Mouse (Mus musculus) spleen, postnatal 4 days (tissue): ENCODE results near the gene Urm1.
"Not testable (repeated sequence)": the region's sequence is repeated elsewhere in the genome, so short reads cannot be mapped to it uniquely, and the experiment has no call there.

Experiments
- DNase-seq, 2 experiments: peaks; one replicate each; pipeline ENCODE4 v3.0.0; 2022; ENCODE audit warnings: low spot score in 2 of 2

The Urm1 gene

GRCm38 (mm10) chr2:29820025-29820817 lies at the start of gene Urm1:
Gene Urm1 (plus strand): TSS chr2:29820075.
- peak; percentile 59 to 79 for DNase-seq

- no peak for DNase-seq
Observed at GRCm38 (mm10) chr2:29770162-29770561, 49.7 kb upstream of the Urm1 start.

GRCm38 (mm10) chr2:29771611-29772461 lies 48.0 kb upstream of the Urm1 start:
- DNase-seq: no peak

DNA sequence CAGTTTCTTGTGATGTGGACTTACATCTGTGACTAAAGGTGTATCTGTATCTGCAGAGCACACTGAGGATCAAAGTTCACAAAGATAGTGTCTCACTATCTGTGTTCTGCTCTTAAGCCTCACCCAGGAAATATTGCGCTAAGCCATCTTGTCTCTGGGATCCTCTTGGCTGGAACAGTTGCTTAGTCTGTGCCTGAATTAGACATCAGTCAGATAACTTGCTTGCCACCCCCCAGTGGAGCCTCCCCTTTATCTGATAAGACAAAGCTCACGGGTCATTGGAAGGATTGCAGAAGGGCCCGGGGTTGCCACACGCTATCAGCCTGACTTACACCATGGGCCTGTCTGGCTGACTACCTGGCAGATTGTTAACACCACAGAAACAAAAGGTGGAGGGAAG lies 46.6 kb upstream of the Urm1 start:
- no peak for DNase-seq

DNA sequence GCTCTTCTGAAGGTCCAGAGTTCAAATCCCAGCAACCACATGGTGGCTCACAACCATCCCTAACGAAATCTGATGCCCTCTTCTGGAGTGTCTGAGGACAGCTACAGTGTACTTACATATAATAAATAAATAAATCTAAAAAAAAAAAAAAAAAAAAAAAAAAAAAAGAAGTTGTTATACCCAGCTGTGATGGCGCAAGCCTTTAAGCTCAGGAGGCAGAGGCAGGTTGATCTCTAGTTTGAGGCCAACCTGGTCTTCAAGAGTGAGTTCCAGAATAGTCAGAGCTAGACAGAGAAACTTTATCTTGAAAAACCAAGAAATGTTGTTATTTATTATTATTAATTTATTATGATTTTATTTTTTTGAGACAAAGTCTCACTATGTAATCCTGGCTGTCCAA lies 38.6 kb upstream of the Urm1 start:
- not testable (repeated sequence) for DNase-seq

GRCm38 (mm10) chr2:29784290-29784689 lies 35.6 kb upstream of the Urm1 start:
- DNase-seq: no peak

DNA sequence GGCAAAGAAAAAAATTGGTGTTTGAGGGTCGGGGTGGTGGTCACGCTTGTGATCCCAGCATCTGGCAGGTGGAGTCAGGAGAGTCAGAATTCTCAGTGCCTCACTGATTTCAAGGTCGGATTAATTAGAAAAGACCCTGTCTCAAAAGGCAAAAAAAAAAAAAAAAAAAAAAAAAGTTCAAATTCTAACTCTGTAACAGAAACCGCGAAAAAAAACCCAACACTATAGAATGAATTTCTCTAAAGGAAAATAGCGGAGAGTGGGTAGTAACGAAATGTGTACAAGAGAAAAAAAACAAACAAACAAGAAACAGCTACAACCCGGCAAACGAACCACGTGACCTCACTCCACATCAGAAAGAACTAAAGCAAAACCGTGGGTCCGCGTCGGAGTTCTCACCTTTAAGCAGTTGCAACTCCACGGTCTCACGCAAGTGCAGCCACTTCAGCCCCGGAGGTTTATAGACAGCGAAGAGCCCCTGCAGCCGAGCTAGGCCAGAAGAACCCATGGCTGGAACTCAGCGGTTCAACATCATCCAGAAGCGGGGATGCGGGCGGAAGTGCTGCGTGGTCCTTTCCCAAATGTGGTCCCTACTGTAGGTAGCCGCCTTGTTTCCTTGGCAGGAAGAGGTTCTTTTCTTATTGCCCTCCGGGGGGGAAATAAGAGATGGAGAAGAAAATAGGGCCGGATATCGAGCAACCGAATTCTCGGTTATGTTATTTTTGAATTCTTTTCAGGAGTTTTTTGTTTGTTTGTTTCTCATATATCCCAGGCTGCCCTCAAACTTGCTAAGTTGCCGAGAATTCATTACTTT lies 32.6 kb upstream of the Urm1 start, which contains the start of gene Coq4:
Gene Coq4 (plus strand): TSS at position 390 of the 814 bp plus-strand sequence.
- DNase-seq: peak; percentile 86 to 91

DNA sequence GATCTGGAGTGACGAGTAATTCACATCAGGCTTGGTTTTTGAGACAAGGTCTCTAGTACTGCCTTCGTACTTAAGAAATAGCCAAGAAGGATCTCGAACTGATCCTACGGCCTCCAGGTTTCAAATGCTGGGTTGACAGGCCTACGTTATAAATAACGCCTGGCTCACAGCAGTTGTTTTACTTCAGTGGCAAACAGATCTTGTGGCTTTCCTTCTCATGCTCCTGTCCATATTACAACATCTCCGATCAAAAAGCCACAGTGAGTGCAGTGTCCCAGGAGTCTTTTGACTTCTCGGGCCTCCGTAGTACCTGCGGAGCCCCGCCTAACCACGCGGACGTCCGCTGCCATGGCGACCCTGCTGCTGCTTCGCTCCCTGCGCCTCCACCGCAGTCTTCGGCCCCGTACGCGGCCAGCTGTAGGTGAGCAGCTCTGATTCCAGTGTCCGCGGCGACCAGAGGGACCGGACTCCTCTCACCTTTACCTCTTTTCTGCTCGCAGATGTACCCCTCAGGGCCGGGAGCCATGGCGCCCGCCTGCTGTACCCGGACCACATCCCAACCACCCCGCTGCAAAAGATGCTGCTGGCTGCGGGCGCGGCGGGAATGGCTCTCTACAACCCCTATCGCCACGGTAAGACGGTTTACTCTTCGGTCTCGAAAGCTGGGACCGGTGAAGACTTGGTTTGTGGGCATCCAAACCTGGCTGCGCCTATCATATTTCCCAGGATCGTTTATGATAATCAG lies 31.8 kb upstream of the Urm1 start, which contains the start of gene Trub2:
Gene Trub2 (minus strand): TSS at position 566 of the 745 bp plus-strand sequence.
- peak; percentile 83 to 89 for DNase-seq

DNA sequence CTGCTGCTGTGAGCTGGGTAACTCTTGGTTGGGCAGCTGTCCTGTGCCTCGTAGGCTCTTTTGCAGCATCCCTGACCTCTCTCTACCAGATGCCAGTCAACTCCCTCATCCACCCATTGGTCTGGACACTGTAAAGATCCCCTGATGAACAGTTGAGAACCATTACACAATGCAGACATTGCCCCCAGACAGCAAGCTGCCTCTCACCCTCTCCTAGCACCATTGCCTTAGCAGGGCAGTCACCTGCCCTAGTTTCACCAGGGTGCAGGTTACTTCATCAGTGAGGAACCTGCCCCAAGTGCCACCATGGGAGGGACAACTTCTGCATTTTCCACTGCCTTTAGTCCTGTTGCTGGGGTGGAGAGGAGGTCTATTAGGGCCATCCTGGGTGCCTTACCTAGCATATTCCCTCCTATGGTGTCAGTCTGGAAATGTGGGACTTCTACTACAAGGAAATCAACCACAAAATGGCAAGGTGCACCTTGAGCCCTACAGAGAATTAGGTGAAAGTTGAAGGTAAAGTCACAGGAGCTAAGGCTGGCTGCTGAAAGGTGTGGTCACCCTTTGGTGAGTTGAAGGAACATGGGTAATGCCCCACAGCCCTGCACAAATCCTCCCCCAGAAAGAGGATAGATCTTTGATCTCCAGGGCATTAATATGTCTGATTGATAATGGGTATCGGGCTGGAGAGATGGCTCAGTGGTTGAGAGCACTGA lies 26.9 kb upstream of the Urm1 start:
- no peak for DNase-seq

GRCm38 (mm10) chr2:29802075-29802826 lies 17.6 kb upstream of the Urm1 start, which contains the start of gene Slc27a4:
Gene Slc27a4 (plus strand): TSS chr2:29802634.
- DNase-seq: peak; percentile 94 to 98

GRCm38 (mm10) chr2:29802827-29803201 lies 17.1 kb upstream of the Urm1 start:
- DNase-seq: no peak

GRCm38 (mm10) chr2:29803400-29803831 lies 16.5 kb upstream of the Urm1 start:
- peak in 1 of 2 experiments; percentile 40 for DNase-seq

- DNase-seq: peak in 1 of 2 experiments; percentile 59
Observed at GRCm38 (mm10) chr2:29815678-29816371, 4.0 kb upstream of the Urm1 start.

- peak; percentile 77 to 92 for DNase-seq
Observed at GRCm38 (mm10) chr2:29817426-29818232, 2.2 kb upstream of the Urm1 start.

GRCm38 (mm10) chr2:29819363-29819762 lies 512 bp upstream of the Urm1 start:
- peak in 1 of 2 experiments; percentile 53 for DNase-seq

DNA sequence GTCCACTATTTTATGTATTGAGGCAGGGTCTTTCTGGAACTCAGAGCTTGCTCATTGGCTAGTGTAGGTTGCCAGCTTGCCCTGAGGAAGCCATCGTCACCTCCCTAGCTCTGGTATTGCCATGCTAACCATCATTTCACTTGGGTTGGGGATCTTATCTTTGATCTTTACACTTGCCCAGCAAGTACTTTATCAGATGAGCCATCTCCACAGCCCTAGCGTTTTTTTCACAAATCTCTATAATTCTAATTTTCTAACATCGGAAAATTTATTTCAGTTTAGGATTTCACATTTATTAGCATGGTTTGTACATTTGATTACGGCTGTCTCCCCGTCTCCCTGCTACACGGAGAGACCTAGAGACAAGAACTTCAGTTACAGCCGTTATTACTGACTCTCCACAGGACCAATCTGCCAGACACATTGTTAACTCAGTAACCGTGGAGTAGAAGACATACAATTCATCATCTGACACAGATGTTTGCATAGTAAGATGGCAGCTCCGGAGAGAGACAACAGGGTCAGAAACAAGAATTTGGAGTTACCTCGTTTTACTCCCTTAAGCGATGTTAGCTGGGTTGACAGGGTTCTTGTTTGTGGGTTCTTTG lies 6.5 kb downstream of the Urm1 start:
- DNase-seq: no peak

DNA sequence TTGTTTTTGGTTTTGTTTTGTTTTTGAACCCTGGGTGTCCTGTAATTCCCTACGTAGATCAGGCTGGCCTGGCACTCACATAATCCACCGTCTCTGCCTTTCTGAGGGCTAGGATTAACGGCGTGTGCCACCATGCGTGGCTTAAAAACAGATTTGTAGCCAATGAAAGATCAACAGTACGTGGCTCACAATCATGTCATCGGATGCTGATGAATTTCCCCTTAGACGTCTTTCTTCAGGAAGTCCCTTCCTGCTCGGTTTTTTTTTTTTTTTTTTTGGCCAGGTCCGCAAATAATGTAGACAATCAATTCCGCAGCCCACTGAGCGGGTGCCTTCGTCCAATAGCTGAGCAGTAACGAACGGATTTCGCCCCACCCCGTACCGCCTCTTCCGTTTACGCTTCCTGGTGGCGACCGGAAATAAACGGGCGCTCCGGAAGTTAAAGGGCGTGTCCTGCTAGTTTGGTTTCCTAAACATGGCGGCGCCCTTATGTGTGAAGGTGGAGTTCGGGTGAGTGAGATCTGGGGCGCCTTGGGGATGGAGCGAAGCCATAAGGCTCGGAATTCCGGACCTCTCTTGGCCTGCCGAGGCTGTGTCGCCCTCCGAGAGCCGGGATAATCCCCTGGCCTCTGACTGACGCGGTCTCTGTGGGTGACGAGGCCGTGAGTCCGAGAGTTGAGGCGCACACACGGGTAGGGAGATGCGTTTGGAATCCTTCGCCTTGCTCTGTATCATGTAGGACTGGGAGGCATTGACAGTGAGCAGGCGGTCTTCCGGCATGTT lies 7.2 kb downstream of the Urm1 start:
- DNase-seq: peak; percentile 92 to 93
